Mouse (Mus musculus) spleen, adult 12 weeks (tissue): Measurements from ENCODE around the gene Taf10.

Experiments used
- DNase-seq: peaks from one replicate; pipeline ENCODE4 v3.0.0; 2022; ENCODE audit warnings: low spot score

Taf10 gene

DNA sequence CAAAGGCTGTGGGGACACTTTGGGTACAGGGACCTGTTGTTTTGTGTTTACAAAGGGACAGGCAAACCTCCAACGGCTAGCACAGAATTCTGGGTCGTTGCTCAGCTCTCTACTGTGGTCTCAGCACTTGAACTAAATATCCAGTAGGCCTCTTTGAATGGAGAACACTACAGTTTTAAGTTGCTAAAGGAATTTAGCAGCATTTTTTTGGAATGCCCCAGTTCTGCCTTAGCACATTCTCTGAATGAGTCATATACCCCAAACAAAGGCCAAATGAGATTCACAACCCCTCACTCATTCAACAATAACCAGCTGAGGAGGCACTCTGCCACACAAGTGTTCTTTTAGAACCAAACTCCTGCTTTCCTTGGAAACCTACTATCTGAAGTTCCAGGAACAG is 22.2 kb downstream of the Taf10 start:
- no peak for DNase-seq

DNA sequence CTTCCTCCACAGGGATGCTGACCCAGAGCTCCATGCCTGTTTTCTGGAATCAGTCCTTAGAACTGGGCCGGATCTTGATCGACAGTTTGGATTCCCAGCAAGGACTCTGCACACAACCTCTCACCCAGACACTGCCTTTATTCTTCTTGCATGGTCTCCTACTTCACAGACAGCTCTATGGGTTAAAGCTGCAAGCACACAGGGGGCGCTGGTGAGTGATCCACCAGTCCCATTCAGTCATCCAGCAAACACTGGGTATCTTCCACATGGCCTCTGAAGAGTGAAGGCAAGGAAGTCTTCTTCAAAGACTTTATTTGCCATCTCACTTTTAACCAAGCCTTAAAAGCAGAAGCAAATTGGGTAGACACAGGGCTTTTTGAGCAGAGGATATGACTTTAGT is 28.8 kb downstream of the Taf10 start:
- DNase-seq: no peak

DNA sequence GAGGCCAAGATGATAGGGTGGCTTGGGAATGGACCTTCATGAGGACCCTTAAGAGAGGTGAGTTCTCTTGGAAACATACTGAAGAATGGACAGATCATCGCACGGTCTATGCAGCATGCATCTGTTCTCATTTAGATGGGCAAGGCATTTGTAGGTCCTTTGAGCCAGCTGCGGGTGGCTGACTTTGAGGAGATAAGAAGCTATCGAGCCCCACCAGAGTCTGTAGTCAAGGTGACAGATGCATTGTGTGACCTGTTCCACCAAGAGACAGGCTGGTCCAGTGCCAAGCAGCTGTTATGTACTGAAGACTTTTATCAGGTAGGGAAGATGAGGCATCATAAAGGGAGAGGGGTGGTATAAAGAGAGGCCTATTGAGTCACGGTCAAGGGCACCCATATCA is 35.4 kb downstream of the Taf10 start:
- DNase-seq: peak; percentile 30

DNA sequence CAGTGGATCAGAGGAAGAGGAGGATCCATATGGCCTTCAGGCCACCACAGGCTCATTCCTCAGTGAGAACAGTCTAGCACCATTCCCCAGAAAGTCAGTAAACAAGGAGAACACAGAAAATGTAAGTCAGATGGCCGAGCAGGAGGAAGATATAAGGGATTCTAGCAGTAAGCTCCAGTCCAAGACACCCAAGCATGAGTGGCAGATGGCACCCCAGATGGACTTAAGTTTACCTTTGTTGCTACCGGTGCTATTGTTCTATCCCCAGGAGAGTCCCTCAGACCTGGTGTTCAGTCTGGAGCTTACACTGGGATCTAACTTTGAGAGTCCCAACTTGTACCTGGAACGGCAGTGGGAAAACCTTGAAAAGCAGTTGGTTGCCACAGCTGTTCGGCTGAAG is 40.3 kb downstream of the Taf10 start:
- DNase-seq: no peak

DNA sequence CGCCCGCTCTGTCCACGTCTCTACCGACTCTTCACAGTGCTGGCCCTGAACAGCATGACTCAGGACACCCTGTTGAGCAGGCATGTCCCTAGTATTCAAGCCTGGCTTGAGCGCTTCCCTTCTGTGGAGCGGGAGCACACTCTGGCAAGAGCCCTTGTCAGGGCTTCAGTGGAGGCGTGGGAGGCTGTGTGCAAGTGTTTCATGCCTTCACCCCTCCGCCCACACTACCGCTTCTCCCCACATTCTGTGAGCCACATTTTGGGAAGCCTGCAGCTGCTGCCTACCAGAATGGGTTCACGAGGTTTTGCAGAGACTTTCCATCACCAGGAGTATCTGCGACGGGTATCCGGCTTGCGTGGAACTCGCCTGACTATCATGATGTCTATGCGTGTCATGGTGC is 41.0 kb downstream of the Taf10 start:
- DNase-seq: no peak

DNA sequence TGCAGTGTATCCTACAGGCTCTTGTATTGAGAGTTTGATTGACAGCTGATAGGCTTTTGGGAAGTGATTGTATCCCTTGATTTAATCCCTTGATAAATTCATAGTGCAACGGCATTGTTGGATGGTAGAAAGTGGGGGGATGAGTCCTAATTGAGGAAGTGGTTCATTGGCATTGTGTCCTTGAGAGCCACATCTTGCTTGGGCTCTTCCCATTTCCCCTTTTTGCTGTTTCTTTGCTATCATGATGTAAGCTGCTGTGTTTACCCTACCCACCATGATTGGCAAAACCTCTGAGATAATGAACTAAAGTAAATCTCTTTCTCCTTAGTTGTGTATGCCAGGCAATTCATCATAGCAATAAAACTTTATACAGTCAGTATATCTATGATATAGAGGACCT is 53.3 kb downstream of the Taf10 start:
- no peak for DNase-seq
